Mouse (Mus musculus) right cerebral cortex, postnatal 36 days (tissue): ENCODE results near the gene Nts.
"Not testable (repeated sequence)": the region's sequence is repeated elsewhere in the genome, so short reads cannot be mapped to it uniquely, and the experiment has no call there.

Experiments
- DNase-seq, 2 experiments: peaks; one replicate each; pipeline ENCODE4 v3.0.0; 2022; ENCODE audit warnings: low spot score in 2 of 2, mixed read lengths in 1 of 2

Gene Nts

DNA sequence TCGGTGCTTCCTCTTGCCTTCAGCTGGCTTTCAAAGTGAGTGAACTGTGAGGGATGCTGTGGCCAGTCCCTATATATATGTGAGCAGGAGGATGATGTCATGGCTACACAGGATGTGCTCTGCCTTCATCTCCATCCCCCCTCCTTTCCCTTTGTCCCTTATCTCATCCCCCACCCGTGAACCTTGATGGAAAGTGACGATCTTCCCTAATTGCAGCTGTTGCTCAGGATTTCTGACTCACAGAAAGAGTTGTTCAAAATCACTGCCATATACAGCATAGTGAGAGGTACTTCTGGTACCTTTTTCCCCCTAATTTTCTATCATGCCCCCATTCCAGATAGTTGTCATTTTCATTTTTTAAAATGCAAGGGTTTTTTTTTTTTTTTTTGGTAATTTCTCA, at the start of gene Nts:
Nts (minus strand) TSS at position 101 of the 400 bp plus-strand sequence.
- no peak for DNase-seq

- no peak for DNase-seq
Observed at GRCm38 (mm10) chr10:102527901-102528300, 37.6 kb upstream of the Nts start.

DNA sequence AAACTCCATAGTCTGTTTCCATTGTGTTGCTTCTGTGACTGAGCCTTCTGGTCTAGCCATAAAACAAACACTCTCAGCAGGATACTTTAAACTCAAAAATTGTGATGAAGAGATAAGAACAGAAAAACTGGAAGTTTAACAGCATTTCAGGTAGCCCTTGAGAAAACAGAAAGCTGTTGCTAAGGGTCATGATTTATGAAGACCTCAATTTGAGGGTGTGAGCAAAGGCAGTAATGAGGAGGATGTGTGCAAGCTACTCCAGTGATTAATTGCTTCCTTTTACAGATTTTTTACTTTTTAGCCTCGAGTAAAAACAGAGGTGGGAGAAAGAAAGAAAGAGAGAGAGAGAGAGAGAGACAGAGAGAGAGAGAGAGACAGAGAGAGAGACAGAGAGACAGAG, 23.9 kb upstream of the Nts start:
- no peak for DNase-seq

GRCm38 (mm10) chr10:102511807-102512461, 21.6 kb upstream of the Nts start, which contains the start of gene Rassf9:
Gene Rassf9, plus strand, starts transcription at chr10:102512222.
- DNase-seq = no peak

DNA sequence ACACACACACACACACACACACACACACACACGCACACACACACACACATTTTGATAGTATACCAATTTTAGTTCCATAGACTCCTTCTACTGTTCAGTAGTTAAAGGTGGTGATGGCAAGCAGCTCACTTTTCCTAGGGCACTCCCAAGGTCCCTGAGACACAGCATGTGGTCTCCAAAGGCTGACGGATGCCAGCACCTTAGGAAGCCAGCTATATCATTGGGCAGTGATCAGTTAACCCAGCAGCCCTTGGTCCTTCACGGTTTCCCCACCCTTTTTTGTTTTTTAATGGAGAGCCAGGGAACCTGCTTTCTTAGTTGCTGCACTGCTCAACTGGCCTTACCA, 21.1 kb upstream of the Nts start:
- no peak for DNase-seq

- DNase-seq = no peak
Observed at GRCm38 (mm10) chr10:102507386-102507785, 17.1 kb upstream of the Nts start.

DNA sequence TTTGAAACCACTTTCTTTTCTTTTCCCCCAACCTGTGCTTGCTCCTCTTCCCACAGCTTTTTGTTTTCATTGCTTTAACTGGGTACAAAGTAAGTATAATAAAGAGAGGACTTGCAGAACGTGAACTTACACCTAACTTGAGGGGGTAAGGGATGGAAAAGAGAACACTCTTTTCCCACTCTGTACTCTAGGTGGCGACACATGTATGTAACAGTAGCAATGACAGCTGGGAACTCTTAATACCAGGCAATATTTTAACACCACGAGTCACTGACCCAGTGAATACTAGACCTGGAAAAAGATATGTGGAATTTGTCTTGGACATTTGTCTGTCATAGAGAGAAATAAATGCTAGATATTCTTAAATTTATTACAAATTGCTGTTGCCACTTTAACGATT, 8.5 kb upstream of the Nts start:
- no peak for DNase-seq

DNA sequence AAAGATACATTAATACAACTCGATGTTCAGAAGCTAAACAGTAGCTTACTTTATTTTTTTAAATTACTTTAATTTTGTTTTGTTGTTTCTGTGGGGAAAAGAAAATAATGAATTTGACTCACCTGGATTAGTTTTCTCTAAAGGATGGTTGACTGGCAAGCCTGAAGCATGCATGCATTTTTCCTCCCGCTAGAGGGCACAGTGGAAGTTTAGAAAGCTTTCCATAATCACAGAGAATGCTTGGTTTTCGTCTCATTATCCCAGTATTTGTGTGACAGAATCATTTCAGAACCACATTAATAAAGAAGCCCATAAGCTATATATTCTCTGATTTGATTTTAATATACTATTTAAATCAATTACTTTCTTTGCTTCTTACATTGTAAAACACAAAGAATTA, 1.5 kb upstream of the Nts start:
- DNase-seq = peak in 1 of 2 experiments; percentile 22

DNA sequence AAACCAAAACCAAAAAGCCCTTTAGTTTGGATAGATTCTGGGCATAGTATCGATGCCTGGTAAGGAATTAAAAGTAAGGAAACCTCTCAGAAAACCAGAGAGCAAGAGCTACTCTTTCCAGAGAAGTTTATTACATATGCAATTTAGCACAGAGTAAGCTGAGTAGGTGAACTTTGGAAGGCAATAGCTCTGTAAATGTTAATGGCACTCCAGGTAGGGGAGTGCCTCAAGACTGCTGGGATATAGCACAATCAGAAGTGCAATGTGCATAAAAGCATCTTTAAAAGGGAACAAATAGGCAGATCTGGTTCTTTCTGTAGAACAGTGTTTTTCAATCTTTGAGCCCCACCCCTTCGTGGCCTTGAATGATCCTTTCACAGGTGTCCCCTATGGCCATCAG, 20.9 kb downstream of the Nts start:
- DNase-seq = no peak

DNA sequence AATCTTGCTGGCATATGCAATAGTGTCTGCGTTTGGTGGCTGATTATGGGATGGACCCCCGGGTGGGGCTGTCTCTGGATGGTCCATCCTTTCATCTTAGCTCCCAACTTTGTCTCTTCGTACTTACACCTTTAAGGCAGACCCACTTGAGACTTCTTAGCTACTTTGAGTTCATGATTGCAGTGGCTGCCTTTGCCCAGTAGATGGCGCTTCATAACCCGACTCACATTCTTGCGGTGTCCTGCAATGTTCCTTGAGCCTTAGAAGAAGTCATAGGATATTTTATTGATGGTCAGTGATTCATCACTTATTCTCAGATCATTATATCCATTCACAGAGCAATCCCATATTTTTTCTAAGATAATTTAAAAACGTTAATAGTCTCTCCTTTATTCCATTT, 38.5 kb downstream of the Nts start:
- DNase-seq = no peak

DNA sequence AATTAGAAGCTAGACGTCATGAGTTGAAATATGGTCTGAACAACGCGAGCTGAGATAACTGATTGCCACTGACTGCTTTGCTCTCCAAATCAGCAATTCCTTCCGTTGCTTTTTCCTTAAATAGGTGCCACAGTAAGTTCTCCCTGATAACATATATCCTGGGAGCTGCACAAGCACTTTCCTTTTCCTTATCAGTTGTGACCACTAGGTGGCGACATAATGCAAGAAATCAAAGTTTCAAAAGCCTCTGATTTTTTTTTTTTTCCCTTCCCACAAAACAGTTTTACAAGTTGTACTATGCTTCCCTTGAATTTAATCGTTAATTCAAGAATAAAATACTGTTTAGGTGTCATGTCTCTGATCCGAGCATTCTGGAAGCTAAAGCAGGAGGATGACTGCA, 40.8 kb downstream of the Nts start:
- DNase-seq = peak in 1 of 2 experiments; percentile 10

- no peak for DNase-seq
Observed at GRCm38 (mm10) chr10:102444912-102445556, 45.3 kb downstream of the Nts start.

- DNase-seq = not testable (repeated sequence)
Observed at GRCm38 (mm10) chr10:102435467-102435866, 54.8 kb downstream of the Nts start.

- not testable (repeated sequence) for DNase-seq
Observed at GRCm38 (mm10) chr10:102435048-102435447, 55.2 kb downstream of the Nts start.
